Mouse (Mus musculus): ENCODE data around the gene Abcg8.

Abcg8 gene

DNA sequence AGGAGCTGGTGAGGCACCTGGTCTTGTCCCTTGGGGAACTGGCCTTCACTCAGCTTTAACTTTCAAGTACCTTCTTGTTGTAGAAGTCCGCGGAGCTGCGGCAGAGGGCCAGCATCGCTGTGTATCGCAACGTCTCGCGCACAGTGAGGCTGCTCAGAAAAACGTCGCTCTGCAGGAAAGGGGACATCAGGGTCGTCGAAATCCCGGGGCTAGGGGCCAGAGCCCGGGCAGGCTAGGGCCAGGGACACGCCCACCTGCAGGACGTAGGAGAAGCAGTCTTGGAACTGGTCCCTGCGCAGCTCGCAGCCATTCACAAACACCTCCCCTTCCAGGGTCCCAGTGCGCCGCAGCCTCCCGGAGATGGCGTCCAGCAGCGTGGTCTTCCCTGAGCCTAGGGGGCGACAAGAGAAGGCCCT lies at the start of gene Abcg8:
Gene Abcg8, plus strand, starts transcription at position 352 of the 416 bp plus-strand sequence.
- no peak for DNase-seq (ENCODE audit: low spot score in 2 of 2)

- DNase-seq (ENCODE audit: low spot score in 2 of 2): no peak
Measured at GRCm38 (mm10) chr17:84626857-84627305, 49.2 kb upstream of the Abcg8 start.

- no peak for DNase-seq (ENCODE audit: low spot score in 2 of 2)
Measured at GRCm38 (mm10) chr17:84627721-84628120, 48.4 kb upstream of the Abcg8 start.

GRCm38 (mm10) chr17:84628611-84629010 lies 47.5 kb upstream of the Abcg8 start:
- DNase-seq (ENCODE audit: low spot score in 2 of 2): no peak

GRCm38 (mm10) chr17:84631836-84632235 lies 44.3 kb upstream of the Abcg8 start:
- no peak for DNase-seq (ENCODE audit: low spot score in 2 of 2)

- DNase-seq (ENCODE audit: low spot score in 2 of 2): no peak
Measured at GRCm38 (mm10) chr17:84633443-84633842, 42.7 kb upstream of the Abcg8 start.

DNA sequence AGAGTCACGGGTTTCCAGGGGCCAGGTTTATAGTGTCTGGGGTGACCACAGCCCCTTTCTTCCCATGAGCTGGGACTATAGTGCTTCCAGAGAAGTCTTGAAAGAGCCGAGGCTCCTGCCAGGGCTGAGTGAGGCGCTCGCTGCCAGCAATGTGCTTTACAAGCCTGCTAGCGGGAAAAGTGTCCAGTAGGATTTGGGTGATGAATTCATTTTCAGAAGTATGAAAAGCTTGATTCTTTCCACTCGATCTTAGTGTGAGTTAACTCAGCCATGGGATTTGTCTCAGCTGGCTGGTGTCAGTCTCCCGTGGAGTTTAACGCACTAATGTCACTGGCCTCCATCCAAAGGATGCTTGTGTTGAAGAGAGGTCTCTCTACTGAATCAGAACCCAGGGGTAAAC lies 39.8 kb upstream of the Abcg8 start:
- no peak for DNase-seq (ENCODE audit: low spot score in 2 of 2)

- DNase-seq (ENCODE audit: low spot score in 2 of 2): no peak
Measured at GRCm38 (mm10) chr17:84637971-84638370, 38.1 kb upstream of the Abcg8 start.

- no peak for DNase-seq (ENCODE audit: low spot score in 2 of 2)
Measured at GRCm38 (mm10) chr17:84639796-84640378, 36.2 kb upstream of the Abcg8 start.

DNA sequence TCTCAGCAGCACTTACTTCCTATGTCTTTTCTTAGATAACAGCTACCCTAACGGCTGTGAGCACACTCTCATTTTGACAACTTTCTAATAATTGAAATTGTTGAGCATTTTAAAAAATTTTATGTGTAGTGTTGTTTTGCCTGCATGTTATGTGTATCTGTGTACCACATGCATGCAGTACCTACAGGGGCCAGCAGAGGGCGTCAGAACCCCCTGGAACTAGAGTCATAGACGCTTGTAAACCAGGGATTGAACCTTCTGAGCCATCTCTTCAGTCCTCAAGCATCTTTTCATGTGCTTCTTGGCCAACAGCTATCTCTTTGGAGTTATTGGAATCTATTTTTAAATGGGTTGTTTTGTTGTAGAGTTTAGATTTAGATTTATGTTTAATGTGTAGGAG lies 34.2 kb upstream of the Abcg8 start:
- DNase-seq (ENCODE audit: low spot score in 2 of 2): peak in 1 of 2 experiments; percentile 61

GRCm38 (mm10) chr17:84642324-84642723 lies 33.8 kb upstream of the Abcg8 start:
- DNase-seq (ENCODE audit: low spot score in 2 of 2): peak in 1 of 2 experiments; percentile 13

DNA sequence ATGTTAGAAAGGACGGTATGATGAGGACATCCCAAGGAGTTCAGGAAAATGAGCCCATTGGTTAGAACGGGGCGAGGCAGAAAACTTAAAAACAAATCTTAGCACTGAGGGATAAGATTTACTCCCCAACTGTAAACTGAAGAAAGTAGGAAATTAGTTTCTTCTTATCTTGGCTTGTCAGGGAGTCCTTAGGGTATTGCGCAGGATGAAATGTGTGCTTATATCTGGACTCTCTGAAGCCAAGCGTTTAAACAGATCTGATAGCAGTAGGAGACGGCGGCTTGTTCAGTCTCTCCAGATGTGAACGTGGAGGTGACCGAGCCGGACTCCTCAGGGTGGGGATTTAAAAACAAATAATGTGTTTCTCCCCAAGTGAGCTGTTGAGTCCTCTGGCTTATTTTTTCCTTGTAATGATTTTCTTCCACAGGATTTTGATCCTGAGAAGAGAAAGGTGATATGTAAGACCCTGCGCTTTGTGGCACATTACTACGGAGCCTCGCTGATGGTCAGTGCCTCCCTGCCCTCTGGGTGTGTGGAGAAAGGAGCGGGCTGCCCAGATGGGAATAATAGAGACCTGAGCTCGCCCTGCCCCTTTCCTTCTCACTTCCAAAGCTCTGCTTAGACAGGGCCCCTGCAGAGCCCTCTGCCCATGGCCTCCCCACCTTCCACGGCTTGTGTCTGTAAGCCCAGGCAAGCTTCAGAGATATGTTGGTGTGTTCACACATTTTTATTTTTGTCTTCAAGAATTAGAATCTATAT lies 31.6 kb upstream of the Abcg8 start:
- no peak for DNase-seq (ENCODE audit: low spot score in 2 of 2)

GRCm38 (mm10) chr17:84645119-84645518 lies 31.0 kb upstream of the Abcg8 start:
- DNase-seq (ENCODE audit: low spot score in 2 of 2): no peak

DNA sequence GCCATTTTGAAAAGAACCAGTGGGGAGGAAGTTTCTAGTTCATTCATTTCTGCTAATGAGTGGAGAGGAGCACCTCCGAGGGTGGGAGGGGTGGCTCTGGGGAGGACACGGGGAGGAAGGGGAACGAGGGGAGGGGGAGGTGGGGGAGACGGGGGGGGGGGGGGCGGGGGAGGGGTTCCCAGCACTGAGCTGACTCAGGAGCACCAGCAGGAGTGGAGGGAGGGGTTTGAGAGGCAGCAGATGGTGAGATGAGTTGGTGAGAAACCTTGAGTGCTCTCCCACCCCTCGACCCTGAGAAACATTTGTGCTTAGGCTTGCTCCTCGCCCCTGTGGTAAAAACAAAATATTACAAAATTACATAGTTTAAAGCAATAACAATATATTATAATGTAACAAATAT lies 30.2 kb upstream of the Abcg8 start:
- DNase-seq (ENCODE audit: low spot score in 2 of 2): no peak

DNA sequence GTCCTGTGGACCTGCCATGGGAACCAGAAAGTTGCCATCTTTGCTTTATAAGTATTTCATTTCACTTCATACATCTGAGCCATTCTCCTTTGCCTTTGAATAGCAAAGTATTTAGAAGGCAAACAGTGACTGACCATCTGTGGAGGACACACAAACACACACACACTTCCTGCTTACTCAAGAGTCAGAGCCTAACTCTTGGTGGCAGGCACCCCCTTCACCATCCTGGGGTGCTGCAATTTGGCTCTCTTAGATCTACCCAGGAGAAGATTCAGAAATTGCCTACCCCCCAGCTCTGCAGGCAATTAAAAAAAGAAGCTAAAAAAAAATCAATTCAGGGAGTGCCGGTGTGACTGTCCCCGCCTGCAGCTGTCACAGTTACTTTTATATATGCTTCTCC lies 29.6 kb upstream of the Abcg8 start:
- DNase-seq (ENCODE audit: low spot score in 2 of 2): no peak

GRCm38 (mm10) chr17:84647630-84648029 lies 28.5 kb upstream of the Abcg8 start:
- DNase-seq (ENCODE audit: low spot score in 2 of 2): no peak

- DNase-seq (ENCODE audit: low spot score in 2 of 2): no peak
Measured at GRCm38 (mm10) chr17:84650302-84651017, 25.6 kb upstream of the Abcg8 start.

DNA sequence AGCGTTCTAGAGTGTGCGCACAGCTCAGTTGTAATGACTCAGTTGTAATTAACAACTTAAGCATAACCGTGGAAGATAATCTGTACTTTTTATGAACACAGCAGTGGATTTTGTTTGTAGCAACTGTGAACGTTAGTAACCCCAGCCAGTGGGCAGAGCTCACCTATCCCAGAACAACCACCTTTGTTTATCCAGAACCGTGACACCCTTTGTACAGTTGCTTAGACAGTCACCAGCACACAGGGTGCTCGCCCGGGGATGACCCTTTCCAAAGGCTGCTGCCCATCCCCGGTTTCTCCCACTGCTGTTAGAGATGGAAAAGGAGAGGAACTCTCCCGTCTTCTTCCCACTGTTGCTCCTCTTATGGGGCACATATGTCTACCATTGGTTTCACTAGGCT lies 22.6 kb upstream of the Abcg8 start:
- no peak for DNase-seq (ENCODE audit: low spot score in 2 of 2)

- no peak for DNase-seq (ENCODE audit: low spot score in 2 of 2)
Measured at GRCm38 (mm10) chr17:84656205-84656604, 19.9 kb upstream of the Abcg8 start.

DNA sequence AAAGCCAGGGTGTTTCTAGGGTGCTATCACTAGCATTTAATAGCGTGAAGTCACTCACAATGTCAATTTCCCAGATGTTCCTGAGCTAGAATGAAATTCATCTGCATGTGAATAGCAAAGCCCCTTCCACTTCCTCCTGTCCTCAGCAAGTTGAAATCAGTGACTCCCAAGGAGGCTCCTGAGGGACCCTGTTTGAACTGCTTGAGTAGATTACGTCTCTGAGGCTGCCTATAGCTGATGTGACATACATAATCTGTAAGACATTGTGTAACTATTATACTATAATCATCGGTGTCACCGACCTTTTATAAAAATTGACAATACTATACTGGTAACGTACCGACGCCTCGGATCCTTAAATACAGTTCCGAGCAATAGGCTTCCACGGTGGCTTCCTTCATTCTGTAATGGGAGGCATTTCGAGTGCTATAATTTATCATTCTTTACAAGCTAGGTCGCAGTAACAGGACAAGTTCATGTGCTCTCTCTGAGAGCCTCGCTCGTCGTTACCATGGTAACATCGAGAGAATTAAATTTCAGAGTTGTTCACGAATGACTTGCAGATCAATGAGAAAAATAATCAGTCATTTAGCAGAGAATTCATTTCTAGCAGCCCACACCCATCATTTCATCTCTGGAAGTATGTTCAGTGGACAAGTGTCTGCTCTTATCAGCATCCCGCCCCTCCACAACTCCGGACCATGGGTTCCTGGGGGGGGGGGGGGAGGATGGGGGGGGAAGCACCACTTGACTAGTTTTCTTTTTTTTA lies 19.3 kb upstream of the Abcg8 start:
- no peak for DNase-seq (ENCODE audit: low spot score in 2 of 2)

DNA sequence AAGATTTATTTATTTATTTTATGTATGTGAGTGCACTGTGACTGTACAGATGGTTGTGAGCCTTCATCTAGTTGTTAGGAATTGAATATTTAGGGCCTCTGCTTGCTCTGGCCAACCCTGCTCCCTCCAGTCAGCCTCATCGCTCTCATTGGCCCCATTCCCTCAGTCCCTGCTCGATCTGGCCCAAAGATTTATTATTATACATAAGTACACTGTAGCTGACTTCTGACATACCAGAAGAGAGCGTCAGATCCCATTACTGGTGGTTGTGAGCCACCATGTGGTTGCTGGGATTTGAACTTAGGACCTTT lies 18.7 kb upstream of the Abcg8 start:
- DNase-seq (ENCODE audit: low spot score in 2 of 2): no peak

GRCm38 (mm10) chr17:84657782-84658181 lies 18.3 kb upstream of the Abcg8 start:
- DNase-seq (ENCODE audit: low spot score in 2 of 2): no peak

Measured in left cerebral cortex, adult 9 months (tissue).